Mouse (Mus musculus) cerebellum, postnatal 4 days (tissue): ENCODE data around the gene Cxcr5.

Experiments used
- DNase-seq, 2 experiments: peaks; one replicate each; pipeline ENCODE4 v3.0.0; 2022; ENCODE audit warnings: low spot score in 2 of 2, mixed read lengths in 1 of 2

Cxcr5 gene

GRCm38 (mm10) chr9:44537625-44538301, 23.9 kb downstream of the Cxcr5 start:
- DNase-seq = no peak

GRCm38 (mm10) chr9:44532991-44533580, 28.6 kb downstream of the Cxcr5 start:
- DNase-seq = no peak

- DNase-seq = no peak
Observed at GRCm38 (mm10) chr9:44528340-44528739, 33.3 kb downstream of the Cxcr5 start.

GRCm38 (mm10) chr9:44526337-44527112, 35.2 kb downstream of the Cxcr5 start:
- DNase-seq = no peak

- DNase-seq = no peak
Observed at GRCm38 (mm10) chr9:44525589-44525988, 36.1 kb downstream of the Cxcr5 start.

- DNase-seq = no peak
Observed at GRCm38 (mm10) chr9:44525001-44525400, 36.7 kb downstream of the Cxcr5 start.

- no peak for DNase-seq
Observed at GRCm38 (mm10) chr9:44524235-44524826, 37.3 kb downstream of the Cxcr5 start.

- DNase-seq = no peak
Observed at GRCm38 (mm10) chr9:44523686-44524085, 38.0 kb downstream of the Cxcr5 start.

- DNase-seq = no peak
Observed at GRCm38 (mm10) chr9:44521927-44522326, 39.8 kb downstream of the Cxcr5 start.

GRCm38 (mm10) chr9:44518068-44518467, 43.6 kb downstream of the Cxcr5 start:
- no peak for DNase-seq

- DNase-seq = no peak
Observed at GRCm38 (mm10) chr9:44517368-44517767, 44.3 kb downstream of the Cxcr5 start.

- no peak for DNase-seq
Observed at GRCm38 (mm10) chr9:44515891-44516290, 45.8 kb downstream of the Cxcr5 start.

GRCm38 (mm10) chr9:44515131-44515751, 46.4 kb downstream of the Cxcr5 start:
- DNase-seq = no peak

- no peak for DNase-seq
Observed at GRCm38 (mm10) chr9:44514147-44514546, 47.5 kb downstream of the Cxcr5 start.

- DNase-seq = no peak
Observed at GRCm38 (mm10) chr9:44513610-44514009, 48.1 kb downstream of the Cxcr5 start.

GRCm38 (mm10) chr9:44513121-44513520, 48.6 kb downstream of the Cxcr5 start:
- DNase-seq = no peak

GRCm38 (mm10) chr9:44512717-44513003, 49.0 kb downstream of the Cxcr5 start:
- DNase-seq = no peak

GRCm38 (mm10) chr9:44511935-44512716, 49.6 kb downstream of the Cxcr5 start:
- DNase-seq = no peak

- no peak for DNase-seq
Observed at GRCm38 (mm10) chr9:44510872-44511601, 50.6 kb downstream of the Cxcr5 start.

- DNase-seq = no peak
Observed at GRCm38 (mm10) chr9:44510355-44510871, 51.3 kb downstream of the Cxcr5 start.
